Mouse (Mus musculus) olfactory bulb, adult 2 months (tissue): Measurements from ENCODE around the gene Gm49325.

ENCODE experiments used
- CTCF ChIP-seq: fragments of 200-500 bp; IDR thresholded peaks from 2 replicates; pipeline ENCODE4 v1.5.1; 2012; ENCODE audit warnings: low read depth, mild to moderate bottlenecking, low read length, moderate library complexity; ENCODE audit not compliant: insufficient read depth
- POLR2A ChIP-seq: fragments of 200-500 bp; IDR thresholded peaks from 2 replicates; pipeline ENCODE4 v1.6.1; 2012; ENCODE audit warnings: mild to moderate bottlenecking, low read depth, low read length, moderate library complexity; ENCODE audit not compliant: insufficient read depth

- TF ChIP-seq CTCF (no peak), POLR2A (peak; percentile 64)
Observed at GRCm38 (mm10) chr10:77605908-77606826, at the start of gene Gm49325, which contains the start of gene Sumo3.
